Mouse (Mus musculus) lung, embryonic 14.5 days (tissue): ENCODE measurements at regions not wholly inside any gene's neighbourhood (a gene's known extent, or its start where the extent isn't known, plus 50 kb on each side); places are given as distances from the start of the nearest gene placed in this dataset.
A peak's percentile ranks its signal among the peaks of the same experiment; 100 is the strongest.

Experiments
- ATAC-seq: fragments of 200-750 bp; cut with Nextera tagmentation; 2 replicates; pipeline ENCODE4 v1.8.0; 2017; ENCODE audit warnings: mild to moderate bottlenecking, moderate TSS enrichment, moderate library complexity; ENCODE audit not compliant: insufficient read depth
- DNase-seq: peaks from one replicate; pipeline ENCODE4 v3.0.0-alpha.2; 2015
- H3K27ac ChIP-seq: fragments of 300-500 bp; sonication (generic); 2 replicates; pipeline ENCODE4 v1.5.1; 2014; ENCODE audit warnings: low read depth, mild to moderate bottlenecking, moderate library complexity
- H3K27me3 ChIP-seq: fragments of 300-500 bp; sonication (generic); 2 replicates; pipeline ENCODE4 v1.6.1; 2014; ENCODE audit warnings: low read length, control low read depth; ENCODE audit not compliant: insufficient read depth
- H3K36me3 ChIP-seq: fragments of 300-500 bp; sonication (generic); 2 replicates; pipeline ENCODE4 v1.6.1; 2014; ENCODE audit warnings: control low read depth; ENCODE audit not compliant: insufficient read depth
- H3K4me1 ChIP-seq: fragments of 300-500 bp; sonication (generic); 2 replicates; pipeline ENCODE4 v1.6.1; 2014; ENCODE audit warnings: antibody characterized with exemption, control low read depth; ENCODE audit not compliant: insufficient read depth
- H3K4me2 ChIP-seq: fragments of 300-500 bp; sonication (generic); 2 replicates; pipeline ENCODE4 v1.6.1; 2014; ENCODE audit warnings: mild to moderate bottlenecking
- H3K4me3 ChIP-seq: fragments of 300-500 bp; sonication (generic); 2 replicates; pipeline ENCODE4 v1.5.1; 2014; ENCODE audit warnings: low read depth, low read length
- H3K9ac ChIP-seq: fragments of 300-500 bp; sonication (generic); 2 replicates; pipeline ENCODE4 v1.6.1; 2014
- H3K9me3 ChIP-seq: fragments of 300-500 bp; sonication (generic); 2 replicates; pipeline ENCODE4 v1.6.1; 2016; ENCODE audit warnings: low read depth, low read length, control low read depth
- CTCF ChIP-seq: IDR thresholded peaks from 2 replicates; pipeline ENCODE4 v1.5.1; 2016; ENCODE audit warnings: antibody characterized with exemption, low read depth
- WGBS: fragments of 180-500 bp; shearing (Covaris S2); extraction: QIAGEN DNeasy Blood & Tissue Kit; methylation state at CpG from one replicate; pipeline ENCODE4 v1.1.7; 2014; 5-methylcytosine and 5-hydroxymethylcytosine counted together

GRCm38 (mm10) chr2:17837541-17838380 lies 106.5 kb upstream of the Nebl start:
- no peaks in the 10 kb centered on the region for H3K27me3 ChIP-seq
- DNase-seq, result no peak
- no peak for ATAC-seq
- H3K9ac ChIP-seq, result no peak overlapping the region; the same call in 1 of the 2 replicates
- WGBS, result 81% methylated on average over 14 of the region's 14 CpGs
- no peak overlapping the region for H3K4me3 ChIP-seq
- H3K36me3 ChIP-seq, result no peaks in the 10 kb centered on the region
- no peak overlapping the region for H3K4me2 ChIP-seq
- no peak for TF ChIP-seq CTCF
- no peaks in the 10 kb centered on the region for H3K9me3 ChIP-seq
- H3K27ac ChIP-seq, result no peak overlapping the region
- peaks cover 5% of the 10 kb centered on the region for H3K4me1 ChIP-seq

- Histone ChIP-seq H3K9me3 (no peaks in the 10 kb centered on the region; the same call in 1 of the 2 replicates), H3K27ac (no peak overlapping the region), H3K27me3 (no peaks in the 10 kb centered on the region), H3K4me3 (no peak overlapping the region), H3K4me2 (no peak overlapping the region), H3K9ac (no peak overlapping the region), H3K36me3 (no peaks in the 10 kb centered on the region), H3K4me1 (no peaks in the 10 kb centered on the region)
- peak; percentile 39 for TF ChIP-seq CTCF
- peak; percentile 30 for DNase-seq
- 78% methylated on average over 3 of the region's 3 CpGs for WGBS
- ATAC-seq, result no peak
Observed at GRCm38 (mm10) chr2:17832726-17833125, 101.5 kb upstream of the Nebl start.

DNA sequence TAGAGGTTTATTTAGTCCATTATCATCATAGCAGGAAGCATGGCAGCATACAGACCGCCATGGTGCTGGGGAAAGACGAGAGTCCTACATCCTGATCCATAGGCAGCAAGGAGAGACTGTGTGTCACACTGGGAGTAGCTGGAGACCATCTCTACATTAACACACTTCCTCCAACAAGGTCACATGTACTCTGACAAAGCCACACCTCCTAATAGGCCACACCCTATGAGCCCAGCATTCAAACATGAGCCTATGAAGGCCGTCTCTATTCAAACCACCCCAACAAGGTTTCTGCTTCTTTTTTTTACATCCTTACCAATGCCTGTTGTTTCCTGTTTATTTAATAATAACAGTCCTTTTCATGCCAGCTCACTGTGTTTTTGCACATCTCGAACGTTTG lies 99.0 kb upstream of the Nebl start:
- no peak for TF ChIP-seq CTCF
- 82% methylated on average over 5 of the region's 5 CpGs for WGBS
- no peak for DNase-seq
- Histone ChIP-seq H3K4me2 (no peak overlapping the region), H3K4me1 (no peaks in the 10 kb centered on the region), H3K36me3 (no peaks in the 10 kb centered on the region), H3K9me3 (no peaks in the 10 kb centered on the region; the same call in 1 of the 2 replicates), H3K27ac (no peak overlapping the region), H3K4me3 (no peak overlapping the region), H3K9ac (no peak overlapping the region), H3K27me3 (no peaks in the 10 kb centered on the region)
- ATAC-seq, result no peak

DNA sequence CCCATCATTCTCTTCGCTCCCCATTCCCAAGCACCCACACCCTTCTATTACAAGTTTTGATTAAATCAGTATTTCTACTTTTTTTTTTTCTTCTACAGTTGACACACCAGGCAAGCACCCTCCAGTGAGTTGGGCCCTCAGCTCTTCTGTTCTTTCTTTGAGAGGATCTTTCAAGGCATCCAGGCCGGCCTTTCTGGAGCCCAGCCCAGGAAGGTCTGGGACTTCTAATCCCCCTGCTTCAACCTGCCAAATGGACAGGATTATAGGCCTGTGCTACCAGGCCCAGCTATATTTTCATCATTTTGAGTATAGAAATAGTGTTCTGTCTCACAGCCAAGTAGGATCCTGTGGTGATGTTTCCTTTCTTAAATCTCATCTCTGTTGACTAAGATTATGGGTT lies 94.0 kb upstream of the Nebl start:
- H3K4me2 ChIP-seq, result no peak overlapping the region
- H3K9ac ChIP-seq, result no peak overlapping the region
- no peaks in the 10 kb centered on the region for H3K36me3 ChIP-seq
- TF ChIP-seq CTCF, result no peak
- ATAC-seq (no peak), DNase-seq (no peak)
- no peak overlapping the region for H3K27ac ChIP-seq
- no peaks in the 10 kb centered on the region for H3K4me1 ChIP-seq
- 80% methylated on average over 2 of the region's 2 CpGs for WGBS
- no peaks in the 10 kb centered on the region for H3K27me3 ChIP-seq
- no peak overlapping the region for H3K4me3 ChIP-seq
- no peaks in the 10 kb centered on the region; the same call in 1 of the 2 replicates for H3K9me3 ChIP-seq

DNA sequence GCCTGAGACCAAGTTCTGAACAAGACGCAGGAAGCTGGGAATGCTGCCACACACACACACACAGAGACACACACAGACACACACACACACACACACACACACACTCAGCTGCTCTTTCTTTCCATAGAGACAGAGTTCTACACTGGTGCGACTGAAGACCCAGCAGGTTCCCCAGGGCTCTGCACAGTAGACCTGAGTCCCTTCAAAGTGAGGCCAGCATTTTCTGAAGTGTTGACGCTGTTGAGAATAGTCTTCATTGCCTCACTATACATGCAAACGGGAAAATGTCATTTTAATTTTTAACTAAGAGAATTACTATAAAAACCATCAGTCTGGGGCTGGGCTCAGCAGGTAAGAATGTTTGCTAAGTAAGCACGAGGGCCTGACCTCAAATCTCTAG lies 92.9 kb upstream of the Nebl start:
- no peak overlapping the region for H3K4me3 ChIP-seq
- no peaks in the 10 kb centered on the region for H3K4me1 ChIP-seq
- TF ChIP-seq CTCF, result no peak
- no peaks in the 10 kb centered on the region; the same call in 1 of the 2 replicates for H3K9me3 ChIP-seq
- DNase-seq, result peak; percentile 34
- H3K9ac ChIP-seq, result no peak overlapping the region
- ATAC-seq, result peak; percentile 52; the same call in 1 of the 2 replicates
- 60% methylated on average over 5 of the region's 5 CpGs for WGBS
- no peak overlapping the region for H3K4me2 ChIP-seq
- H3K27me3 ChIP-seq, result no peaks in the 10 kb centered on the region
- no peaks in the 10 kb centered on the region for H3K36me3 ChIP-seq
- H3K27ac ChIP-seq, result no peak overlapping the region

- H3K9ac ChIP-seq, result no peak overlapping the region
- WGBS, result 88% methylated on average over 4 of the region's 4 CpGs
- H3K4me1 ChIP-seq, result no peaks in the 10 kb centered on the region
- no peak overlapping the region for H3K4me2 ChIP-seq
- H3K36me3 ChIP-seq, result no peaks in the 10 kb centered on the region
- ATAC-seq (no peak), DNase-seq (no peak)
- no peak for TF ChIP-seq CTCF
- no peaks in the 10 kb centered on the region for H3K9me3 ChIP-seq
- no peak overlapping the region for H3K27ac ChIP-seq
- H3K4me3 ChIP-seq, result no peak overlapping the region
- H3K27me3 ChIP-seq, result no peaks in the 10 kb centered on the region
Observed at GRCm38 (mm10) chr2:17822621-17823006, 91.3 kb upstream of the Nebl start.

GRCm38 (mm10) chr2:17821878-17822620 lies 90.8 kb upstream of the Nebl start:
- H3K4me1 ChIP-seq, result no peaks in the 10 kb centered on the region
- no peak overlapping the region for H3K27ac ChIP-seq
- no peak overlapping the region for H3K4me3 ChIP-seq
- DNase-seq, result no peak
- no peak for ATAC-seq
- no peak for TF ChIP-seq CTCF
- no peaks in the 10 kb centered on the region for H3K9me3 ChIP-seq
- no peaks in the 10 kb centered on the region for H3K27me3 ChIP-seq
- H3K36me3 ChIP-seq, result no peaks in the 10 kb centered on the region
- 70% methylated on average over 13 of the region's 13 CpGs for WGBS
- no peak overlapping the region for H3K9ac ChIP-seq
- H3K4me2 ChIP-seq, result no peak overlapping the region
